Mouse (Mus musculus) retina, postnatal 1 day (tissue): ENCODE data around the gene Pxk.

ENCODE experiments used
- DNase-seq: peaks from one replicate; pipeline ENCODE4 v3.0.0-alpha.2; 2012

Gene Pxk

DNA sequence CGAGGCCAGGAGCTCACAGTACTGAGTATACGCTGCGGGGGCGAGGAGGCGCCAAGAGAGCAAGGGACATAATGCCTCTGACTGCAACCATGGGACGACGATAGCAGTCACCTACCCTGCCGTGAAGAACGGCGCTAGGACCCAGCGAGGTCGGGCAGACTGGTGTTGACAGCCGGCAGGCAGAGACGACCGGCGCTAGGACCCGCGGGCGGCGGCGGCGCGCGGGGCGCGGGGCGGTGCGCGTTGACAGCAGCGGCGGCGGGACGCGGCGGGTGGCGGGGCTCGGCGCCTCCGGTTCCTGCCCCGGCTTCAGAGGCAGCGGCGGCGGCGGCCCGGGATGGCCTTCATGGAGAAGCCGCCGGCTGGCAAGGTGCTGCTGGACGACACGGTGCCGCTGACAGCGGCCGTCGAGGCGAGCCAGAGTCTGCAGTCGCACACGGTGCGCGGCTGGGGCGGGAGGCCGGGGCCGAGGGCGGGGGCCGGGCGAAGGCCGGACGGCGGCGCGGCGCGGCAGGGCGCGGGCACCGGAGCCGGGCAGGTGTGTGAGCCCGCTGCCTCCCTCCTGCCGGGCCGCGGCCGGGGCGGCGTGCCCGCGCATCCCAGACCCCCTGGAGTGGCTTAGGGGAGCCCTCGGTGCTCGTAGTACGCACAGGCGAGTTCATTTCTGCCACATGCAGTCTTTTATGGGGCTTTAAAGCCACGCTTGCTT is at the start of gene Pxk:
TSS of gene Pxk (plus strand) at position 234 of the 709 bp plus-strand sequence.
- DNase-seq, result peak; percentile 92

DNA sequence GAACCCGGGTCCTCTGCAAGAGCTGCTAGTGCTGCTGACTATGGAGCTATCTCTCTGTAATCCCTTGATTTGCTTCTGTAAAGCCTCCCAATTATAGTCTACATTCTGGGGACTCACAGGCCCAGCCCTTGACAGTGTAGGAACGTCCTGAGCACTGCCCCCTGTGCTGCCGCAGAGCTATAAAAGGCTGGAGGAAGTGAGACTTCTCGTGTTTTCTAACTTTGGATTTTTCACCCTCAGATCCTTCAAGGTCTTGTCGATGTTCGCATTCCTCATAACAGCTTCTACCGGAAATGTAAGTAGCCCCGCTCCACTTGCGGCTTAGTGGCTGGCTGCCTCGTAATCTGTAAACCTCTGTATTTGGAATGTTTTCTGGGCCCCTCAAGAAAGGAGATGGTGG is 48.7 kb upstream of the Pxk start:
- DNase-seq, result no peak

DNA sequence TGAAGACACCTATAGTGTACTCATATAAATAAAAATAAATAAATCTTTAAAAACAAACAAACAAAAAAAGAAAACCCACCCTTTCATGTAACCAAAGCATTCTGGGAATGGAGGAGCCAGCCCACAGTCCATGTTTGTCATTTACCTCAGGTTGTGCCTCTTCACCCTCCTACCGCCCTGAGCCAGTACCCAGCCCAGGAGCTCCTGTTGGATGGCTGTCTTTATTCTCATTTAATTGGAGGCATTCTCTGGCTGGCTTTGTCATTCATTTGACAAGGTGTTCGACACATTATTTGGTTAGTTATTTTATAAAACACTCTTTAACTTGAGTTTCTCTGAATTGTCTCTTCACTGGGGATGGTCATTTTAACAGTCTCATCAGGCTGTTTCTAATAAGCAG is 46.1 kb upstream of the Pxk start:
- no peak for DNase-seq

DNA sequence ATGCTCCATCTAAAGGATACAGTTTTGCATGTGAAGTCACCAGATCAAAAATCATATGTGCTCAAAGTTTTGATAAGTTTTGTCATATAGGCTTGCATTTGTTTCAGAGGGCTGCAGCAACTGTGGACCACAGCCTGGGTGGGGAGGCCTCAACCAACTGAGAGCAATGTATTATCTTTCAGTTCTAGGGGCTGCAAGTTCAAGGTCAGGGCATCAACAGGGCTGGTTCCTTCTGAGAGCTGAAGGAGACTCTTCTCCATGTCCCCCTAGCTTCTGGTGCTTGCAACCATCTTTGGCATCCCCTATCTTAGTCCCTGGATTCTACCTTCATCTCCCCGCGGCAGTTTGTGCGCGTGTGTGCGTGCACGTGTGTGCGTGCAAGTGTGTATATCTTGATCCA is 45.4 kb upstream of the Pxk start:
- DNase-seq, result no peak

DNA sequence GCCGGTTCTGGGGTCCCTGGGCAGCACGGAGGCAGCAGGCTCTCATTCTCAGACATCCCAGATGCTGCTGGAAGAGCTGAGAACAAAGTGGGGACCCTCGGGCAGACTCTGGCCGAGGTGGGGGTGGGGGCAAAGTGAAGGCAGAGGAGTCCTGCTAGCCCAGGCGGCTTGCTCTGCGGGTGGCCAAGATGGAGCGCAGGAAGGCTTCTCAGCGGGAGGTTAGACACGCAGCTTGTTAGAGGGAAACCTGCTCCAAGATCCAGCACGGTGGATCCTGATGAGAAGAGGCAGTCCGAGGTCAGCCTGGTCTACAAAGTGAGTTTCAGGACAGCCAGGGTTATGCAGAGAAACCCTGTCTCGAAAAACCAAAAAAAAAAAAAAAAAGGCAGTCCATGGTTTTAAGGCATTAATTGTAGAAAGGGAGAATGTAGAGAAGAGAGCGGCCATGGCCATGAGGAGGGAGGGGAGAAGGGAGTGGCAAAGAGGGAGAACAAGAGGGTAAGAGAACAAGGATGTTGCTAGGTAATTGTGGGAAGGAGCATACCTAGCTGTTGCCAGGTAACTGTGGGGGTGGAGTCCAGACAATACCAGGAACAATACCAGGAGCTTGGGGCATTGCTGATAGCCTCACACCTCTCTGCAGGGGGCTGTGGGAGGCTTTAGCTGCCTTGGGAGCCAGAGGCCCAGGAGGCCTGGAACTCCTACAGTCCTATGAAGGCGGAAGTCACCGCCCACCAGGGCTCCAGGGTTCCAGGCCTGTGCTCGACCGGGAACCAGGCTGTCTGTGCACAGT is 43.5 kb upstream of the Pxk start:
- peak; percentile 29 for DNase-seq

DNA sequence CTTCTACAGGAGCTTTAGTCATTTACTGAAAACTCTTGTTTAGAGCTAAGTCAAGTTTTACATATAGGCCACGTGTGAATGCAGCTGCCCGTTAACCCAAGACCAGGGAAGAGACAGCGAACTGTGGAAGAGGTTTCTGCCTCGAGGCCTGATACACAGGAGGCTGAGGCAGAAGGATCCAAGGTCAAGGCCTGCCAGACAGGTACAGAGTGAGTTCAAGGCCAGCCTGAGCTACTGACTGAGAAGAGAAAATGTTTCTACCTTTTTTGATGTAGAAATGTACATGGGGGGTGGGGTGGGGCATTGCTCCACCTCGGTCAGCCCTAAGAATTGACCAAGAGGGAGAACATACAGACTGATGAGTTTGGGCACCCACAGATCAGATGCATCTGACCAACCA is 41.9 kb upstream of the Pxk start:
- DNase-seq, result no peak

DNA sequence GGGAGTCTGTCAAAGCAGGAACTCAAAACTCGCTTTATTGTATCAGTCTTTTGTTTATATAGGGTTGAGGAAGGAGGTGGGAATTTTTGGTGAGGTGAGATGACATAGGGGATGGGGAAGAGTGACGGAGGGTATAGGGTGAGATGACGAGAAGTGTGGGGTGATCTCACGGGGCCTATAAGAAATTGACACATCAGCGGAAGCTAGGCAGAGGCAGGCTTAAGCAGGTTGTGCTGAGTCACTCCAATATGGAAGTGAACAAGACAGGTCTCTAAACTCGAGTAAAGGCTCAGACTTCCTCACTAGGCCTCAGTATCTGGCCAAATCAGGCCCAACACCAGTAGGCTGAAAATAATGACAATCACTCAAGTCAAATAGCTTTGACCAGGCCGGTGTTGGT is 38.1 kb upstream of the Pxk start:
- no peak for DNase-seq

DNA sequence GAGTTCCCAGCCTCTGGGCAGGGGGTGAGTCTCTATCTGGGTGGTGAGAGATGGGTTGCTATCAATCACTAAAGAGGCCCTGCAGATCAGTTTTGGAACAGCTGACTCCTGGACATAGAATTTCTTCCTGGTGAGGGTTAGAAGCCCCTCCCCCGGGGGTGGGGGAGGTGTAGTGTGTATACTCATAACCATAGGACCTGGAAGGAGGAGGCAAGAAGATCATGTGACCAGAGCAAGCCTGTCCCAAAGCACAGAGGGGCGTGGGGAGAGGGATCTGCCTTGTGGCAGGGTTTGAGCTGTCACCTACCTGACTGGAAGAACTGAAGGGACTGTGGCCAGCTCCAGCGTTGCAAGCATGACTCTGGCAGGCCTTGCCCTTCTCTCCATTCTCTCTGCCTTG is 35.9 kb upstream of the Pxk start:
- DNase-seq, result peak; percentile 14

DNA sequence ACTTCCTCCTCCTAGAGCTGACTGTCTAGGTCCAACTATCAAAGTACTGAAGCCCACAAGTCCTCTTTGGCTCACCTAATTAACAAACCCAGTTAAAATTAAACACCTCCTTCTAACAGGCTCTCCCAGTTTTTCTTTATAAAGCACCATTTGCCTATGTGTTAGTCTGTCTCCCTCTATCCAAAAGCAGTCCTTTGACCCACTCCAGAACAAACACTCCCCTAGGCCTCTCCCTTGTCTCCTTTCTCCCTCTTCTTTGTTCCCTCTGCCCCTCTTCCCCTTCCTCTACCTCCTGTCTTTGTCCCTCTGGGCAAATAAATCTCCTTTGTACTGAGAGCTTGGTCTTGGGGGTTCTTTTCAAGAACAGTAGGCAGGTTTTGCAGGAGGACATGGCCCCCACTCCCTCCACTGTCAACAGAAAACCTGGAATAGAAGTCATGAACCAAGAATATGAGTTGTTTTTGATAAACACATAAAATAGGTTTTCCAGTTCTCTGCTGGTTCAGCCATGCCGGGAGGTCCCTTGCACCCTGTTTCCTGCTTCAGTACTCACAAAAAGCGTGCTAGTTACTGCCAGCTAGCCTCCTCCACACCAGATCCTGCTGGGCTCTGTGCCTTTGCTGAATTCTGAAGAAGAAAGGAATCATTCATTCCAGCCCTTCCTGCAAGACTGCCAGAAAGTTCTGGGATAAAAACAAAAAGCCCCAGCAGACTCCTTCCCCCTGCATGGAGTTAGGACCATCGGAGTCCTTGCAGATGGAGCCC is 35.3 kb upstream of the Pxk start:
- no peak for DNase-seq

DNA sequence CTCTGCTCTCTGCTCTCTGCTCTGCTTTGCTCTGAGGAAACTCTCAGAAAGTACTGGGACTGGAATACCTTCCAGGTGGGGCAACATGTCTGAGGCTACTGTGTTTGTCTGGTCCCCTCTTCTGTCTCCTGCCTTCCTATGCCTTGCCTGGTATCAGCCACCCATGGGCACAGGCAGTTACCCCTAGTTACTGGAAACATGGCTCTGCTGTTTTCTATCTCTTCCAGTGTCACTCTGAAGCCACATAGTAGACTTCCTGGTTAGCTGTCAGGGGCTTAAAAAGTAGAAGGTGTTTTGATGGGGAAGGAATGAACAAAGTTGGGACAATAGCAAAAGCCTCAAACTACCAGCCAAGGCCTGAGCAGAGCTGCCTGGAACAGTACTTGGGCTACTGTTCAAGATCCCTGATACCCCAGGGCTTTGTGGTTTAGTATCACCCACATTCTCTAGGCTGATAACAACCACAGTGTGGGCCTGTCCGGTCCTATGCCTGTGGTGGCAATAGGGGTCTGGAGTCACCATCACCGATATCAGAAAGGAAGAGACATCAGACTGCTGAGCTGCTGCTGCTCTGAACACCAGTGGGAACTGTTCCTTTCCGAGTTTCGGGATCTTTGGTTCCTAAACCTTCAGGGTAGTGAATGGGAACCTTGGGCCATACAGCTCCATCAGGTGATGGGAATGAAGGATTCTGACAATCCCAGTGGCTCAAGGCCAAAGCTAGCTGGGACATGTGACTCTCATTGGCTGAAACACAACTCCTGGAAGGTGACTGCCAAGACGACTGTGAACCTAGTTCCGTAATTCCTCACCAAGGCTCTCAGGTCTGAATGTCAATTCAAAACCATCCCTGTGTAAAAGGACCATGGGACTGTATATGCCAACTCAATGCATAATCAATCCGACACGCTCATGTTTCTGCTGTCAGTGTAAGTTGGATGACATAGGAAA is 33.9 kb upstream of the Pxk start:
- DNase-seq, result no peak

DNA sequence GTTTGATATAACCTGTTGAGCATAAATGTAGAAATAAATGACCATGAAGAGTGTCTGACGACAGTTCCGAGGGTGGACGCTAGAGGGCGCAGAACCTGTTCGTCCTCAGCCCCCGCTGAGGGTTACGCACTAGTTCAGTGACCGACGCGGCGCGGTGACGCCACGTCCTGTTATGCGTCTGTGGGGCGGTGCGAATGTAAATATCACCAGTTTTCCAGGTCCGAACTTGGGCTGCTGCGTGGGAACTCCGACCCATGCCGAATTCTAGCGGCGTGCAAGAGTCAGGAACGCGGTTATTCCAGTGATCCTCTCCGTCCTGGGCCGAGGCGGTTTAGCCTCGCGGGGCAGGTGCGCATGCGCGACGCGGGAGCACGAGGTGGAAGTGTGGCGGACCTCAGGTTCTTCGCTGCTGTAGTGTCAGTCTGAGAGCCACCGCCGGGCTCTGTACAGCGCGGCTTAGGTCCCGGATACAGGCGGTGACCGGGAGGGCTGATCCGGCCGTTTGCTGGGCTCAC is 17.8 kb upstream of the Pxk start, which contains the start of gene Rpp14:
TSS of gene Rpp14 (plus strand) at position 203 of the 515 bp plus-strand sequence.
- DNase-seq, result peak; percentile 96

DNA sequence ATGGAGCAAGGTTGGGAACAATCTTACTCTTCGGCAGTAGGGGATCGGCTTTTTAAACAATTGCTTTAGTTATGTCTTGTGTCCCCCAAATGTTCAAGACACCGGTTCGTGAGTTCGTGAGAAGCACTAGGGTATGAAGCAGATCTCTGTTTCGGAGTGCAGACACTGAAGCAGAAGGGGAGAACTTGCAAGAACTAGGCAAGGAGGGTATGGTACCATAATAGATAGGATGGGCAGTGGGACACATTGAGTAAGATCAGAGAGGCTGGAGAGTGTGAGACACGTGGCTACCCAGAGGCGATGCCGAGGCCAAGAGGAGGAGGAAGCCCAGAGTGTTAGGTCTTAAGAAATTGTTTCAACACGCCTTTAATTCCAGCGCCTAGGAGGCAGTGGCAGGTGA is 17.3 kb upstream of the Pxk start:
- DNase-seq, result no peak

DNA sequence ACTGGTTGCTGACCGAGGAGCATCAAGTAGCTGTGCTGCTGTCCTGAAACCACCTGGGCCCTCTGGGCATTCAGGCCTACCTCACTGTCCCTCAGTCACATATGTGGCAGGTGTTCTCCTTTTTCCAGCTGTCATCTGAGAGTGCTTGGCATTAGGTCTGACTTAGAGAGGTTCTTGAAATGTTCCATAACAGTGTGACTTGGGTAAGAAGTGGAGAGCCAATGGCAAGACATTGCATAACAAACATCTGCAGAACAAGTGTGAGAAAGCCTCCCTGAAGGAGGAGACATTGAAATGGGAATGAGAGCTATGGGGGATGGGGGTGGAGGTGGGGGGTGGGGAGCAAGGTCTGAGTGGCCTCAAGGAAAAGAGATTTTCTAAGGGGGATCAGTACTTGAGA is 15.1 kb upstream of the Pxk start:
- DNase-seq, result no peak

DNA sequence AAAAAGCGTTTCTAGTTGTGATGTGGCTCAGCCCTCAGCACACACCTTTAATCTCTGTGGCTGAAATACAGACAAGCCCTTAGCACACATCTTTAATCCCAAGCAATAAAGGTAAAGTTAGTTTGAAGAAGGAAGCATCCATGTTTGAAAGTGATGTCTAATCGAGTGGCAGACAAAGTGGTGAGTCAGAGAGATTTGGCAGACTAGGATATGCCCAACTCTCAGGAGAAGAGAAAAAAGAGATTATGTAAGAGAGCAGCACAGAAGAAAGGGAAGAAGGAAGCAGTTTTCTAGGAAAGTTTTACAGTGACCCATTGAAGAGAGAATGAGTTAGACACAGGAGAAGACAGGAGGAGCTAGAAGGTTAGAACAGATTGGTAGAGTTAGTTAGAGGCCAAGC is 9.0 kb upstream of the Pxk start:
- DNase-seq, result no peak

DNA sequence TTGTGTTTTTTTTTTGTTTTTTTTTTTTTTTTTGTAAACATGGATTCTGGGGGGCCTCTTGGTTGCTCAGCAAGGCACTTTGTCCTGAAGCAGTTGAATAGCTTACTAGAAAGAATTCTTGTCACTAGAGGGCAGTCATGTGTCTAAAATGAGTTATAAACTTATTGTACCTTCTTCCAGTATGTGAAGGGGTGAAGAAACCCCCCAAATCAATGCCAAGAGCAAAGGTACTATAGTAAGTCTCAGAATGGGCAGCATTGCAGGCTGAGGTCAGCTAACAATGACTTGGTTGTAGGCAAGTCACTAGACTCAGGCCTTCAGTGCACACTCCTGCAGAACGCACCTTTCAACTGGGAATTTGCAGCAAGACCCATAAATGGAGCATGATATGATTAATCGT is 5.4 kb upstream of the Pxk start:
- peak; percentile 69 for DNase-seq

DNA sequence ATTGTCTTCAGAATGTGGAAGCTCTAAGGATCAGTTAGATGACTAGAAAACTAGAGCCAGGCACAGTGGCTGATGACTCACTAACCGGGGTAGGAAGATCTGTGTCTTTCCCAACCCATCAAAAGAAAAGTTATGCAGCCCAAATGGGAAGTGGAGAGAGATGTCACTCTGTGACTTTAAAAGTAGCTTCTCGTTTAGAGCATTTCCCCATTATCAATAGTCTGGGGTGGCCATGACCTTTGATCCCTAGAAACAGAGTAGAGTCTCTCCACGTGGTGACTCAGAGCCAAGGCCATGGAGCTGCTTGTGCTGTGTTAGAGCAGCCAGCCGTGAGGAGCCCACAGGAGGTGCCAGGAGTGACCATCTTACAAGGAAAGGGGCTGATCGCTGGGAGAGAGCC is 4.6 kb upstream of the Pxk start:
- DNase-seq, result peak; percentile 11

DNA sequence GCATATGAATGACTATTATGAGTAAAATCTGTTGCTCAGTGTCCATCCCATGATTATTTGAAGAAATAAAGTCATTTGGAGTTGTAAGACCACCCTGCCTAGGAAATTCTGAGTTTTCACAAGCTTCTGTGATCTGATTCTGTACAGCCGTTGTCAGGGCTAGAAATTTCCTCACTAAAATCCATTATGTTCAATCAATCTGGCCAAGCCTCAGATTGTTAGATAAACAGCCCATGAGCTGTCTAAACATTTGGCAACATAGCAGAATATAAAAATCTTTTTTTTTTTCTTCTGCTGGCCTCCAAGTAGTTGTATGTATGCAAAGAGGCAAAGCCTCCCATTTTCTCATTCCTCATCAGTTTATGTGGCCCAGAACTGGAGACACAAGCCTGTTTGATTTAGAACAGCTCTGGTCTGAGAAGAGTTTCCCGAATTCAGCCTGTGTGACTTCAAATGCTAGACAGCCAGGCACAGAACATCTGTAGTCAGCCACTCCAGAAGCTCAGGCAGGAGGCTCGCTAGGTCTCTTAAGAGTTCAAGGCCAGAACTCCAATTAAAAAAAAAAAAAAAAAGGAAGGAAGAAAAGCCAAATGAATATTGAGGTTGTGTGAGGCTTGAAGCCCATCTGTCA is 3.0 kb upstream of the Pxk start:
- no peak for DNase-seq

DNA sequence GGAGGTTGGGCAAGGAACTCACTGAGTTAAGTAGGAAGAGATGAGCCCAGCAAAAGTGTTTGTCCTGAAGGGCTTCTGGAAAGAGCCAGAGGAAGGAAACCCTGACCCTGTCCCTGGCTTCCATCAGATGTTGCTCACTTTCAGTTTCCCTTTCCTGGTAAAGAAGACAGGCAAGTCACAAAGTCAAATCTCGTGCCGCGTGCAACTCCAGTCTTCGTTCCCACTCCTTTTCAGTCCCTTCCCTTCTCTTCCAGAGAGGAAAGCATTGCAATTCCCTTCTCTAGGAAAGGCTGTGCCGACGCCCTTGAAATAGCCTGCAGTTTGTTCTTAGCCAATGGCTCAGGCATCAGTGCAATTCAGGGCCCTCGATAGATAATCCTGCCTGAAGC is 2.5 kb upstream of the Pxk start:
- no peak for DNase-seq

DNA sequence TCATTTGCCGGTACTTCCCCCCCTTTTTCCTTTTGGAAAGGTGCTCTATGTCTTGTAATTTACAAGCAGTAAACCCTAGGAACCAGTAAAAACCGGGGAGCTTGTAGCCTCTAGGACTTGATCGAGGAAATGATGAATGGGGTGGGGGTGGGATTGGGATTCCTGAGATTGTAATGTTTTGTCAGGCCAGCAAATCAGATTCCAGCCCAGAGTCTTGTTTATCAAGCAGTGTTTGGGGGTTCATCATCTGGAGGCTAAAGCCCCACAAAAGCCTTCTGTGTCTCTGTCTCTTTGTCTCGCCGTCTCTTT is 630 bp downstream of the Pxk start:
- DNase-seq, result no peak

DNA sequence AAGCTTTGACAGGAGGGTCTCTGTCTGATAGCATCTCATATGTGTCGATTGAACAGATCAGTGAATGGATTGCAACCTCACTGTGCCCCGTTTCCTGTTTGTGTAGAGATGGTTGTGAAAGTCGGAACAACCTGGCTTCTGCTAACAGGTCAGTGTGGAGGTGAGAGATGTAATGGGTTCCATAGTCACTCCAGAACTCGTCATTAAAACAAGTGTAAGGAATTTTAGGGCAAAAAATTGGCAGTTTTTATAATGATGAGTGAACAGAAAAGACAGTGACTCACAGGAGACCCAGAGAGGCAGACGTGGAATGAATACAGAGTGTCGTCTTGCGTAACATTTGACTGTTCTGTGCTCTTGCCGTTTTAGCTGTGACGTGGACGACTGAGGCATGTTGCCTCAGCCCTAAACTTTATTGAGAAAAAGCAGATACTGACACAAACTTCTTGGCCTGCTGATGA is 1.6 kb downstream of the Pxk start:
- DNase-seq, result no peak

DNA sequence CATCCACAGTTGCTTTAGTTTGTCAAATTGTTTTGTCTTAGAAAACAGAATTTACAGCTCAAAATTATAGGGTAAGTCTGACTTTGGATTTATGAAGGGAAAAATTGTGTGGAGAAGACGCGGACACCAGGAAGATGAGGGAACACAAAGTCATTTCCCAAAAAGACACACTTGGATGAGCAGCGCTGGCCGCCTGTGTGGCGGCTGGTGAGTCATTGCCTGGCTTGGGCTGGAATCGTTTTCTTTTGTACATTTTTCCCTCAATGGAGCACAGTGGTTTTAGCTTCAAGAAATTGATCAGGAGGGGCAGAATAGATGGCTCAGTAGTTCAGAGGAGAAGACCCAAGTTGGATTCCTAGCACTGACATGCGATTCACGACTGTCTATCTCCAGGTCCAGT is 3.9 kb downstream of the Pxk start:
- DNase-seq, result no peak

DNA sequence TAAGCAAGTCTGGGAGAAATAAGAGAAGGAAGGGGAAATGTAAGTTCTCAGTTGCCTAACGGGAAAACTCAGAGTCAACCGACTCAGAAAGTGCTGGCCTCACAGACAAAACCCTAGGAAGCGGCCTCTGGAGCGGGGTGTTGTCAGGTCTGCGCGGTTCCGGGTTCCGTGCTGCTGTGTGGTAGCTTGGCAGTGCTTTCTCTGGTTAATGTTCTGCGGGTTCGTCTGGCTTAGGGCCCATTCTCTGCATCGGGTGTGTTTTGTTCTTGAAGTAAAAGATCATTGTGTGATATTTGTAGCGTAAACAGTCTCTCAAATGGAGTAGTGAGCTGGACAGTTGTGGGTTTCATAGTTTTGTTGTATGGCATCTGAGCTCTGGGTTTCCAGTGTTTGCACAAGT is 4.7 kb downstream of the Pxk start:
- no peak for DNase-seq
